Mouse (Mus musculus): ENCODE measurements around the gene Wfikkn1. TPM values are rescaled to one million over a fixed set of nuclear protein-coding genes. Genes with fewer than 3 reads are reported as not detected.

Wfikkn1 gene
- polyA plus RNA-seq, 1 experiment from 2014 or later = 0.56 TPM

GRCm38 (mm10) chr17:25842509-25842908, 38.1 kb downstream of the Wfikkn1 start:
- Histone ChIP-seq H3K4me2 (no peak overlapping the region), H3K9me3 (no peaks in the 10 kb centered on the region), H3K36me3 (peaks cover 73% of the 10 kb centered on the region), H3K4me3 (no peak overlapping the region), H3K27me3 (no peaks in the 10 kb centered on the region), H3K9ac (no peak overlapping the region), H3K4me1 (peaks cover 18% of the 10 kb centered on the region), H3K27ac (no peak overlapping the region)
- ATAC-seq (ENCODE audit: insufficient number of reproducible peaks, insufficient read depth, low FRiP score, low TSS enrichment, low read depth) = no peak
- WGBS = 82% methylated on average over 3 of the region's 3 CpGs

DNA sequence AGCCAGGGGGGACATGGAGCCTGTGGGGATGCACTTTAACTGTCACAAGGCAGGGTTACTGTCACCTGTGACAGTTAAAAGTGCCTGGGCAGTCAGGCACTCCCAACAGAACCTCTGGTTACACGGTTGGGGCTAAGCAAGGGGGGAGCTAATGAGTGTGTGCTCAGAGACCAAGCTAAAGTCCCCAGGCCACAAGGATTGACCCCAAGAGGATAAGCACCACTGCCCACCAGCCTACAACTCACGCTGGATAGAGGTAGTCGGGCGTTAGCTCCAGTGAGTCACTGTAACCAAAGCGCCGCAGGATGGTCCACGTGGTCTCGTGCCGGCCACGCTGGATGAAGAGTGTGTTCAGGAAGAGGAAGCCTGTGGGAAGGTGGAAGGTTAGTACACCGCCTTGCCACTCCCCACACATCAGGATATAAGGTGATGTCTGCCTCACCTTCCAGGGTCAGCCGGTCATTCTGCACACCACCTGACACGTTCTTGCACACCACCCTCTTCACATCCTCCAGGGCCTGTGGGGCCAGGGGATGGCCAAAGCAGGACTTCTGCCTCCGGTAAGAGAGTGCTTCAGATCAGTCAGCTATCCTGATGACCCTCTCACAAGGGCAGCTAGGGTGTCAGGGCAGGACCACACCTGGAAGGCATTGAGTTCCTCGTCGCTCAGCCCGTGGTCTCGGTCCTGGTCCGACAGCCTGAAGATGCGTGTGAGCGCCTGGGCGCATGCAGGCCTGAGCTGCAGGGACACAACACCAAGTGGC, 39.4 kb downstream of the Wfikkn1 start, which contains the start of gene Gm20683:
Gene Gm20683 (minus strand): TSS at position 647 of the 764 bp plus-strand sequence.
- Histone ChIP-seq H3K27ac (no peak within 1 kb of the TSS), H3K4me1 (peaks cover 30% of the 10 kb centered on the region), H3K9ac (no peak within 1 kb of the TSS), H3K27me3 (no peaks in the 10 kb centered on the region), H3K9me3 (no peaks in the 10 kb centered on the region), H3K36me3 (peaks cover 61% of the 10 kb centered on the region), H3K4me3 (no peak within 1 kb of the TSS), H3K4me2 (no peak within 1 kb of the TSS)
- no peak for ATAC-seq (ENCODE audit: insufficient number of reproducible peaks, insufficient read depth, low FRiP score, low TSS enrichment, low read depth)
- 93% methylated on average over 22 of the region's 22 CpGs for WGBS

DNA sequence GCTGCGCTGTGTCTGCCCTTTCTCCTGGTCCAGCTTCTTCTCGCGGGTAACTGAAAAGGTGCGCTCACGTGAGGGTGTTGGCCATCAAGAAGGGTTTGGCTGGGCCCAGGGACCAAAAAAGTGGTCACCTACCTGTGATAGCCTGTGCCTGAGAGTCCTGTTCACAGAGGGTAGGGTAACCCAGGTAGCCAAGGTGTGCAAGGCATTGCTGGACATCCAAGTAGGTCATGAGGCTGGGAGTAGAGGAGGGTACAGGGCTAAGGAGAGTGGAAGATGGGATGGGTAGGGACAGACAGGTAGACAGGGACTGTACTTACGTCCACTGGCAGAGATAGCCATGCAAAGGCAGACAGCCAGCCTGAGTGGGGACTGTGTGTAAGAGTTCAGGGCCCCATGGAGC, 40.1 kb downstream of the Wfikkn1 start:
- Histone ChIP-seq H3K4me3 (no peak overlapping the region), H3K27ac (no peak overlapping the region), H3K4me2 (no peak overlapping the region), H3K9ac (0 out of 2 replicates have a peak overlapping the region, but pooled peaks have one; percentile 6), H3K4me1 (peaks cover 38% of the 10 kb centered on the region), H3K36me3 (peaks cover 59% of the 10 kb centered on the region), H3K27me3 (no peaks in the 10 kb centered on the region), H3K9me3 (no peaks in the 10 kb centered on the region)
- no peak for ATAC-seq (ENCODE audit: insufficient number of reproducible peaks, insufficient read depth, low FRiP score, low TSS enrichment, low read depth)
- 95% methylated on average over 6 of the region's 6 CpGs for WGBS

- Histone ChIP-seq H3K4me1 (peaks cover 43% of the 10 kb centered on the region), H3K27me3 (no peaks in the 10 kb centered on the region), H3K4me3 (no peak overlapping the region), H3K4me2 (no peak overlapping the region), H3K9ac (0 out of 2 replicates have a peak overlapping the region, but pooled peaks have one; percentile 6), H3K27ac (no peak overlapping the region), H3K9me3 (no peaks in the 10 kb centered on the region), H3K36me3 (peaks cover 62% of the 10 kb centered on the region)
- no peak for ATAC-seq (ENCODE audit: insufficient number of reproducible peaks, insufficient read depth, low FRiP score, low TSS enrichment, low read depth)
- 81% methylated on average over 14 of the region's 14 CpGs for WGBS
Measured at GRCm38 (mm10) chr17:25839455-25840235, 41.0 kb downstream of the Wfikkn1 start.

- 91% methylated on average over 4 of the region's 4 CpGs for WGBS
- Histone ChIP-seq H3K9me3 (no peaks in the 10 kb centered on the region), H3K27me3 (no peaks in the 10 kb centered on the region), H3K27ac (no peak overlapping the region), H3K4me1 (peaks cover 48% of the 10 kb centered on the region), H3K4me3 (no peak overlapping the region), H3K36me3 (peaks cover 64% of the 10 kb centered on the region), H3K9ac (0 out of 2 replicates have a peak overlapping the region, but pooled peaks have one; percentile 6), H3K4me2 (no peak overlapping the region)
- ATAC-seq (ENCODE audit: insufficient number of reproducible peaks, insufficient read depth, low FRiP score, low TSS enrichment, low read depth) = no peak
Measured at GRCm38 (mm10) chr17:25838904-25839303, 41.8 kb downstream of the Wfikkn1 start.

DNA sequence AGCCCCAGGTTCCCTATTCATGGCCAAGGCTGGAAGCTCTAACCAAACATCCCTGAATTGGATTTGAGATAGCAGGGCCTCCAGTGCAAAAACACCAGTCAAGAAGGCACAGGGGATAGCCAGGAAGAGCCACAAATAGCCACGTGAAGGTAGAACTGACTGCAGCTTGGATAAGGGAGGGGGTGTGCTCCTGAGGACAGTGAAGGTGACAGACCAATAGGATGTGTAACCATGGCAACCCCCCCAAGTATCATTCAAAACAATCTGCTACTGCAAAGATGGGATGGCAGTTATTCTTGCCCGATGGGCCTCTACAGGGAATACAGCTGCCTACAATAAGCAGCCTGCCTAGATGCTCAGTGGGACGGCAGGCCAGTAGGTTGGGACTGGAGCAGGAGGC, 43.1 kb downstream of the Wfikkn1 start:
- no peaks in the 10 kb centered on the region for H3K9me3 ChIP-seq
- peaks cover 63% of the 10 kb centered on the region for H3K36me3 ChIP-seq
- H3K27ac ChIP-seq = 0 out of 2 replicates have a peak overlapping the region, but pooled peaks have one; percentile 39
- peaks cover 43% of the 10 kb centered on the region for H3K4me1 ChIP-seq
- H3K4me3 ChIP-seq = peak overlapping the region; percentile 43
- 53% methylated on average over 3 of the region's 3 CpGs for WGBS
- H3K4me2 ChIP-seq = peak overlapping the region; percentile 98
- ATAC-seq (ENCODE audit: insufficient number of reproducible peaks, insufficient read depth, low FRiP score, low TSS enrichment, low read depth) = no peak
- peak overlapping the region; percentile 72 for H3K9ac ChIP-seq
- no peaks in the 10 kb centered on the region for H3K27me3 ChIP-seq

DNA sequence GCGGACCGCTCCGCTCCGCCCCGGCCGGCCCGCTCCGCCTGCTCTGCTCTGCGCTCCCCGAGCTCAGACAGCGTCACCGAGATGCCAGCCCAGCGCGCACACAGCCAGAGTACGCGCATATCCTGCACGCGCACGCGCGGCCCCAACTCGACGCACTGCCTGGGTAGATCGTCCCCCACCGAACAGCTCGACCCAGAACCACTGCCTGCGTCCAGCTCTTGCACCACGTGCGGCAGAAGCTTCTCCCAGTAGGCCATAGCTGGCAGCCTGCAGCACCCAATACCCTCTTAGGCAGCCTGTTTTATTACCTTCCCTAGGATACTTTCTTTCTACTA, 43.6 kb downstream of the Wfikkn1 start, which contains the start of gene Rhbdl1:
Gene Rhbdl1 (minus strand): TSS at position 220 of the 335 bp plus-strand sequence.
- 3% methylated on average over 29 of the region's 29 CpGs for WGBS
- peak within 1 kb of the TSS; percentile 39; the same call in 1 of the 2 replicates for H3K27ac ChIP-seq
- peak within 1 kb of the TSS; percentile 98 for H3K4me2 ChIP-seq
- peak within 1 kb of the TSS; percentile 43 for H3K4me3 ChIP-seq
- peaks cover 58% of the 10 kb centered on the region for H3K36me3 ChIP-seq
- no peak for ATAC-seq (ENCODE audit: insufficient number of reproducible peaks, insufficient read depth, low FRiP score, low TSS enrichment, low read depth)
- H3K9ac ChIP-seq = peak within 1 kb of the TSS; percentile 72
- no peaks in the 10 kb centered on the region for H3K27me3 ChIP-seq
- H3K4me1 ChIP-seq = peaks cover 44% of the 10 kb centered on the region
- no peaks in the 10 kb centered on the region for H3K9me3 ChIP-seq

DNA sequence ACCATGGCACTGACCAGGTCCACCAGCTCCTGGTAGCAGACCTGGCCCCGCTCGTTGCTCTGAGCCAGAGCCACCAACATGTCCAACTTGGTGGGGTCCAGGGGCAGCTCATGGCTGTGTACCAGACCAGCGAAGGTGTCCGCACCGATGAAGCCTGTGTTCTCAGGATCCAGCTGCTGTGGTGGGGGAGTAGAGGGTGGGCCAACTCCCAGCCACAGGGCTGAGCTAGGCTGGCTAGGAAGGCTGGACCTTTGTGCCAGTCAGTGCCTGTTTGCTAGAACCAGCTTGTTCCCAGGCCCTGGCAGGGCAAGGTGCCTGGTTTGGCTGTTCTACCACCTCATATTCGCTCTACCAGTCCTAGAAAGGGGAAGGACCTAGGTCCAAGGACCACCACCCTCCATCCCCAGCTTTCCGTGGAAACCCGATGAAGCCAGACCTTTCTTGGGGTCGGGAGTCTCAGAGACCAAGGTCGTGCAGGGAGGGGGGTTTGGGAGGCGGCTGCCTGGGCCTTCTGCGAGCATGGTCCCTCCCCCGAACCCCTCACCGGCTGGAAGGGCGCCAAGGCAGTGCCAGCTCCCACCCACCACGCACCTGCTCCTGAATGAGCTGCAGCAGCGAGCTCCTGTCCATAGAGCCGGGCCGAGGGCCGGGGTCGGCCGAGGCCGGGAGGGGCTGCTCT, 44.1 kb downstream of the Wfikkn1 start:
- no peaks in the 10 kb centered on the region for H3K27me3 ChIP-seq
- H3K4me2 ChIP-seq = peak overlapping the region; percentile 98
- H3K27ac ChIP-seq = peak overlapping the region; percentile 39; the same call in 1 of the 2 replicates
- peak overlapping the region; percentile 72 for H3K9ac ChIP-seq
- peaks cover 56% of the 10 kb centered on the region for H3K36me3 ChIP-seq
- H3K9me3 ChIP-seq = no peaks in the 10 kb centered on the region
- peaks cover 50% of the 10 kb centered on the region for H3K4me1 ChIP-seq
- peak overlapping the region; percentile 43 for H3K4me3 ChIP-seq
- no peak for ATAC-seq (ENCODE audit: insufficient number of reproducible peaks, insufficient read depth, low FRiP score, low TSS enrichment, low read depth)
- 25% methylated on average over 23 of the region's 23 CpGs for WGBS

- H3K4me2 ChIP-seq = peak overlapping the region; percentile 98
- no peak overlapping the region for H3K9ac ChIP-seq
- no peak overlapping the region for H3K4me3 ChIP-seq
- peaks cover 56% of the 10 kb centered on the region for H3K36me3 ChIP-seq
- H3K27me3 ChIP-seq = no peaks in the 10 kb centered on the region
- H3K27ac ChIP-seq = 0 out of 2 replicates have a peak overlapping the region, but pooled peaks have one; percentile 16
- no peak for ATAC-seq (ENCODE audit: insufficient number of reproducible peaks, insufficient read depth, low FRiP score, low TSS enrichment, low read depth)
- 90% methylated on average over 16 of the region's 16 CpGs for WGBS
- H3K9me3 ChIP-seq = no peaks in the 10 kb centered on the region
- peaks cover 57% of the 10 kb centered on the region for H3K4me1 ChIP-seq
Measured at GRCm38 (mm10) chr17:25835816-25836215, 44.8 kb downstream of the Wfikkn1 start.

DNA sequence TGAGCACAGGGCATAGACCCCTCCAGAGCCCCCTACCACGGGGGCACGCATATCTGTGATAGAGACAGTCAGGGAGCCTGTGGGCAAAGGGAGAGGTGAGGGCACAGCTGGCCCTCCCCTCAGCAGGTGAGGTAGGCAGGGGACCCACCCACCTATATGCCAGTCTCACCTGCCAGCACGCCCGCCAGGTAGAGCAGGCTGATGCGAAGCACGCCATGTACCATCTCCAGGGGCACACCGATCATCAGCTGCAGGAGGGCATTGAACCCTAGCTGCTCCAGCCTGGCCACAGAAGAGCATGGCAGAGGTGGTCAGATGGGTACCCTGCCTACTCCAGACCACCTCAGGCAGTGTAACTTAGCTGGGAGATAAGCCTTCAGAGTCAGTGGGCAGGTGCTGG, 45.4 kb downstream of the Wfikkn1 start:
- peaks cover 62% of the 10 kb centered on the region for H3K4me1 ChIP-seq
- no peak for ATAC-seq (ENCODE audit: insufficient number of reproducible peaks, insufficient read depth, low FRiP score, low TSS enrichment, low read depth)
- peak overlapping the region; percentile 93; the same call in 1 of the 2 replicates for H3K9ac ChIP-seq
- no peak overlapping the region for H3K27ac ChIP-seq
- H3K36me3 ChIP-seq = peaks cover 56% of the 10 kb centered on the region
- 91% methylated on average over 7 of the region's 7 CpGs for WGBS
- peak overlapping the region; percentile 98 for H3K4me2 ChIP-seq
- H3K4me3 ChIP-seq = peak overlapping the region; percentile 86; the same call in 1 of the 2 replicates
- no peaks in the 10 kb centered on the region for H3K27me3 ChIP-seq
- H3K9me3 ChIP-seq = no peaks in the 10 kb centered on the region

GRCm38 (mm10) chr17:25834595-25835222, 45.9 kb downstream of the Wfikkn1 start:
- peak overlapping the region; percentile 86 for H3K4me3 ChIP-seq
- H3K27me3 ChIP-seq = no peaks in the 10 kb centered on the region
- H3K9me3 ChIP-seq = no peaks in the 10 kb centered on the region
- H3K9ac ChIP-seq = peak overlapping the region; percentile 93
- H3K4me1 ChIP-seq = peaks cover 68% of the 10 kb centered on the region
- H3K27ac ChIP-seq = no peak overlapping the region
- peaks cover 56% of the 10 kb centered on the region for H3K36me3 ChIP-seq
- peak overlapping the region; percentile 98 for H3K4me2 ChIP-seq
- WGBS = 83% methylated on average over 12 of the region's 12 CpGs
- no peak for ATAC-seq (ENCODE audit: insufficient number of reproducible peaks, insufficient read depth, low FRiP score, low TSS enrichment, low read depth)

Data from embryonic facial prominence, embryonic 13.5 days (tissue).